Mouse (Mus musculus): Measurements from ENCODE around the gene Coq4.
A peak's percentile ranks its signal among the peaks of the same experiment; 100 is the strongest.

Gene Coq4

GRCm38 (mm10) chr2:29792772-29793487, 5.6 kb downstream of the Coq4 start:
- no peak for DNase-seq (ENCODE audit: low spot score in 2 of 2)

- peak; percentile 94 to 99 for DNase-seq (ENCODE audit: low spot score in 2 of 2)
These were observed 15.0 kb downstream of the Coq4 start, which contains the start of gene Slc27a4 for GRCm38 (mm10) chr2:29802075-29802826. TSS of gene Slc27a4 (plus strand) at chr2:29802634.

GRCm38 (mm10) chr2:29802827-29803201, 15.5 kb downstream of the Coq4 start:
- DNase-seq (ENCODE audit: low spot score in 2 of 2) = no peak

GRCm38 (mm10) chr2:29803400-29803831, 16.1 kb downstream of the Coq4 start:
- DNase-seq (ENCODE audit: low spot score in 2 of 2) = peak; percentile 25 to 53

GRCm38 (mm10) chr2:29815678-29816371, 28.5 kb downstream of the Coq4 start:
- DNase-seq (ENCODE audit: low spot score in 2 of 2) = no peak

GRCm38 (mm10) chr2:29817426-29818232, 30.3 kb downstream of the Coq4 start:
- peak; percentile 80 to 86 for DNase-seq (ENCODE audit: low spot score in 2 of 2)

GRCm38 (mm10) chr2:29819363-29819762, 32.1 kb downstream of the Coq4 start:
- no peak for DNase-seq (ENCODE audit: low spot score in 2 of 2)

- peak; percentile 40 to 61 for DNase-seq (ENCODE audit: low spot score in 2 of 2)
These were observed 32.9 kb downstream of the Coq4 start, which contains the start of gene Urm1 for GRCm38 (mm10) chr2:29820025-29820817. TSS of gene Urm1 (plus strand) at chr2:29820075.

GRCm38 (mm10) chr2:29826318-29826925, 39.1 kb downstream of the Coq4 start:
- no peak for DNase-seq (ENCODE audit: low spot score in 2 of 2)

GRCm38 (mm10) chr2:29826926-29827708, 39.8 kb downstream of the Coq4 start:
- peak; percentile 76 to 95 for DNase-seq (ENCODE audit: low spot score in 2 of 2)

- no peak for DNase-seq (ENCODE audit: low spot score in 2 of 2)
These were observed 40.4 kb downstream of the Coq4 start for GRCm38 (mm10) chr2:29827709-29828024.

- no peak for DNase-seq (ENCODE audit: low spot score in 2 of 2)
These were observed 43.8 kb downstream of the Coq4 start for GRCm38 (mm10) chr2:29831106-29831505.

GRCm38 (mm10) chr2:29833796-29834195, 46.5 kb downstream of the Coq4 start:
- no peak for DNase-seq (ENCODE audit: low spot score in 2 of 2)

- DNase-seq (ENCODE audit: low spot score in 2 of 2) = no peak
These were observed 48.2 kb downstream of the Coq4 start for GRCm38 (mm10) chr2:29835391-29835899.

- no peak for DNase-seq (ENCODE audit: low spot score in 2 of 2)
These were observed 52.2 kb downstream of the Coq4 start for GRCm38 (mm10) chr2:29839460-29839859.

- no peak for DNase-seq (ENCODE audit: low spot score in 2 of 2)
These were observed 56.2 kb downstream of the Coq4 start for GRCm38 (mm10) chr2:29843231-29844105.

GRCm38 (mm10) chr2:29844115-29844514, 56.8 kb downstream of the Coq4 start:
- DNase-seq (ENCODE audit: low spot score in 2 of 2) = no peak

- no peak for DNase-seq (ENCODE audit: low spot score in 2 of 2)
These were observed 57.4 kb downstream of the Coq4 start for GRCm38 (mm10) chr2:29844661-29845060.
